Mouse (Mus musculus) liver, embryonic 14.5 days (tissue): ENCODE measurements around the gene Kctd21. TPM values are rescaled to one million over a fixed set of nuclear protein-coding genes. Genes with fewer than 3 reads are reported as not detected.

Experiments
- ATAC-seq: fragments of 200-750 bp; cut with Nextera tagmentation; 2 replicates; pipeline ENCODE4 v1.8.0; 2017; ENCODE audit warnings: moderate number of reproducible peaks, mild to moderate bottlenecking, moderate library complexity; ENCODE audit not compliant: insufficient read depth
- DNase-seq, 3 experiments: peaks; one replicate each; pipeline ENCODE4 v3.0.0-alpha.2; 2012 to 2013; ENCODE audit warnings: low read depth in 3 of 3, low spot score in 3 of 3
- H3K27ac ChIP-seq: fragments of 300-500 bp; sonication (generic); 2 replicates; pipeline ENCODE4 v1.5.1; 2014; ENCODE audit warnings: moderate library complexity, mild to moderate bottlenecking, control low read depth, inconsistent platforms
- H3K27me3 ChIP-seq: fragments of 300-500 bp; sonication (generic); 2 replicates; pipeline ENCODE4 v1.6.1; 2014; ENCODE audit warnings: mild to moderate bottlenecking, low read length, moderate library complexity; ENCODE audit not compliant: control insufficient read depth, insufficient read depth
- H3K36me3 ChIP-seq: fragments of 300-500 bp; sonication (generic); replicated peaks from 2 replicates; pipeline ENCODE4 v1.6.1; 2014; ENCODE audit warnings: low read depth; ENCODE audit not compliant: control insufficient read depth, insufficient read depth
- H3K4me1 ChIP-seq, 2 experiments: fragments of 200-500 bp in 1 of 2; fragments of 300-500 bp in 1 of 2; sonication (generic) in 1 of 2; replicated peaks; 2 replicates each; pipeline ENCODE4 v1.6.1; 2012 to 2014; ENCODE audit warnings: antibody characterized with exemption in 1 of 2, inconsistent platforms in 1 of 2, low read length in 1 of 2; ENCODE audit not compliant: control insufficient read depth in 2 of 2, insufficient read depth in 2 of 2
- H3K4me2 ChIP-seq: fragments of 300-500 bp; sonication (generic); 2 replicates; pipeline ENCODE4 v1.6.1; 2014; ENCODE audit warnings: low read depth, mild to moderate bottlenecking, control low read depth, moderate library complexity
- H3K4me3 ChIP-seq, 2 experiments: fragments of 200-500 bp in 1 of 2; fragments of 300-500 bp in 1 of 2; sonication (generic) in 1 of 2; 2 replicates each; pipeline ENCODE4 v1.5.1; 2012 to 2014; ENCODE audit warnings: low read depth in 2 of 2, low read length in 2 of 2, mild to moderate bottlenecking in 2 of 2, control low read depth in 1 of 2, inconsistent platforms in 1 of 2, moderate library complexity in 1 of 2; ENCODE audit not compliant: insufficient read depth in 1 of 2
- H3K9ac ChIP-seq: fragments of 300-500 bp; sonication (generic); replicated peaks from 2 replicates; pipeline ENCODE4 v1.6.1; 2014; ENCODE audit warnings: mild to moderate bottlenecking, control low read depth, moderate library complexity
- H3K9me3 ChIP-seq: fragments of 300-500 bp; sonication (generic); 2 replicates; pipeline ENCODE4 v1.6.1; 2016; ENCODE audit warnings: low read length, mixed read lengths; ENCODE audit not compliant: control insufficient read depth
- CTCF ChIP-seq: IDR thresholded peaks from 2 replicates; pipeline ENCODE4 v1.5.1; 2016; ENCODE audit warnings: antibody characterized with exemption, low read depth, control low read depth
- EP300 ChIP-seq: IDR thresholded peaks from 2 replicates; pipeline ENCODE4 v1.6.1; 2016; ENCODE audit warnings: antibody characterized with exemption, low read depth
- WGBS: fragments of 180-500 bp; shearing (Covaris S2); extraction: QIAGEN DNeasy Blood & Tissue Kit; methylation state at CpG from one replicate; pipeline ENCODE4 v1.1.7; 2014; ENCODE audit not compliant: insufficient replicate concordance; 5-methylcytosine and 5-hydroxymethylcytosine counted together
- polyA plus RNA-seq, 2 experiments: library from polyadenylated mRNA; depleted of rRNA in 1 of 2; stranded (reverse) in 1 of 2; unstranded in 1 of 2; fragments of >200 nt; fragmentation: Nextera tagmentation in 1 of 2; extraction: Ambion mirVana in 1 of 2; gene quantifications; 2 replicates each; pipeline versions ENCODE4 v1.2.1 to v1.2.3; 2012 to 2014

Gene Kctd21
- polyA plus RNA-seq, 2 experiments, result 0.76 to 0.80 TPM

GRCm38 (mm10) chr7:97300914-97301313 lies 31.2 kb upstream of the Kctd21 start:
- no peak for TF ChIP-seq EP300
- 20% methylated on average over 2 of the region's 2 CpGs for WGBS
- Histone ChIP-seq H3K36me3 (no peaks in the 10 kb centered on the region), H3K4me1 (no peaks in the 10 kb centered on the region; a peak in 1 of 4 replicates), H3K4me2 (no peak overlapping the region), H3K27ac (no peak overlapping the region), H3K27me3 (no peaks in the 10 kb centered on the region), H3K9ac (no peak overlapping the region), H3K4me3 (no peak overlapping the region), H3K9me3 (no peaks in the 10 kb centered on the region)
- ATAC-seq, result no peak
- no peak for DNase-seq

- Histone ChIP-seq H3K27ac (no peak overlapping the region), H3K4me1 (no peaks in the 10 kb centered on the region; a peak in 1 of 4 replicates), H3K4me2 (no peak overlapping the region), H3K36me3 (no peaks in the 10 kb centered on the region), H3K9me3 (no peaks in the 10 kb centered on the region), H3K27me3 (no peaks in the 10 kb centered on the region), H3K9ac (no peak overlapping the region), H3K4me3 (no peak overlapping the region)
- ATAC-seq (no peak), DNase-seq (no peak)
- no peak for TF ChIP-seq CTCF
- 67% methylated on average over 8 of the region's 8 CpGs for WGBS
Measured at GRCm38 (mm10) chr7:97301321-97301720, 30.8 kb upstream of the Kctd21 start.

- WGBS, result 68% methylated on average over 4 of the region's 4 CpGs
- Histone ChIP-seq H3K27me3 (no peaks in the 10 kb centered on the region), H3K27ac (no peak overlapping the region), H3K4me3 (no peak overlapping the region), H3K9ac (no peak overlapping the region), H3K9me3 (no peaks in the 10 kb centered on the region), H3K4me1 (no peaks in the 10 kb centered on the region; a peak in 1 of 4 replicates), H3K4me2 (no peak overlapping the region), H3K36me3 (no peaks in the 10 kb centered on the region)
- no peak for DNase-seq
- no peak for ATAC-seq
- no peak for TF ChIP-seq CTCF
- no peak for TF ChIP-seq EP300
Measured at GRCm38 (mm10) chr7:97302261-97302660, 29.9 kb upstream of the Kctd21 start.

GRCm38 (mm10) chr7:97302876-97303275 lies 29.3 kb upstream of the Kctd21 start:
- TF ChIP-seq EP300 (no peak), CTCF (no peak)
- H3K36me3 ChIP-seq, result no peaks in the 10 kb centered on the region
- no peak for DNase-seq

GRCm38 (mm10) chr7:97303614-97304013 lies 28.5 kb upstream of the Kctd21 start:
- H3K4me2 ChIP-seq, result no peak overlapping the region
- H3K27ac ChIP-seq, result no peak overlapping the region
- no peaks in the 10 kb centered on the region for H3K9me3 ChIP-seq
- no peak overlapping the region for H3K9ac ChIP-seq
- no peaks in the 10 kb centered on the region for H3K36me3 ChIP-seq
- H3K27me3 ChIP-seq, result no peaks in the 10 kb centered on the region
- no peak for ATAC-seq
- 68% methylated on average over 2 of the region's 2 CpGs for WGBS
- no peaks in the 10 kb centered on the region; a peak in 1 of 4 replicates for H3K4me1 ChIP-seq
- no peak overlapping the region for H3K4me3 ChIP-seq
- TF ChIP-seq CTCF, result no peak
- no peak for DNase-seq

More at GRCm38 (mm10) chr7:97302876-97303275, 29.3 kb upstream of the Kctd21 start:
- Histone ChIP-seq H3K4me1 (no peaks in the 10 kb centered on the region; a peak in 1 of 4 replicates), H3K27me3 (no peaks in the 10 kb centered on the region), H3K9me3 (no peaks in the 10 kb centered on the region), H3K4me3 (no peak overlapping the region), H3K27ac (no peak overlapping the region), H3K4me2 (no peak overlapping the region), H3K9ac (no peak overlapping the region)
- no peak for ATAC-seq
- WGBS, result 68% methylated on average over 4 of the region's 4 CpGs
